Mouse (Mus musculus): ENCODE data around the gene Mpst. TPM values are rescaled to one million over a fixed set of nuclear protein-coding genes. Genes with fewer than 3 reads are reported as not detected.
A peak's percentile ranks its signal among the peaks of the same experiment; 100 is the strongest.

The Mpst gene
- total and polyA plus RNA-seq, 3 experiments = 38.6 to 86.7 TPM; not detected in 1

DNA sequence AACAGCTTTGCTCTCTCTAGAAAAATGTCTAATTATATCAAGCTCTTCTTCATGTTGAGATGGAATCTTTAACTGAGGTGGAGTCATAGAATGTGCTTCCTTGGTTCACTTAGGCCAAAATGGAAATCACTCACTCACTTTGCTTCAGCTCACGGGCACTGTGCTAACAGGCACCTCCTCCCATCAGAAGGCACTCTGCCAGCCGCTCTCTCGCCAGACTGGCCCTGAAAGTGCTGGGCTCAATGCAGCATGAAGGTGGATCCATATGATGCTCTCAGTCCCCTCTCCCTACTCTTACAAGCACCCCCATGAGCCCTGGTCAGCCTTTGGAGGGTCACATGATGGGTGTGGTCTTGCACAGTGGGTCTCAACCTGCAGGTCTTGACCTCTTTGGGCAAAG, 32.0 kb upstream of the Mpst start:
- Histone ChIP-seq H3K9ac (ENCODE audit: control insufficient read depth, low read depth, low read length, poor library complexity, severe bottlenecking) (no peak overlapping the region), H3K4me3 (ENCODE audit: control insufficient read depth in 1 of 2, insufficient read depth in 1 of 2, low read depth in 2 of 2, low read length in 2 of 2) (no peak overlapping the region), H3K9me3 (replicated peaks; ENCODE audit: insufficient read depth, low read length) (no peaks in the 10 kb centered on the region), H3K27ac (ENCODE audit: control insufficient read depth, low read depth, low read length) (no peak overlapping the region), H3K79me2 (ENCODE audit: control insufficient read depth, insufficient read depth, low read length, poor library complexity) (no peaks in the 10 kb centered on the region; the same call in 1 of the 2 replicates), H3K36me3 (ENCODE audit: control insufficient read depth in 1 of 2, insufficient read depth in 2 of 2, low read length in 2 of 2) (peaks cover 0 to 12% of the 10 kb centered on the region in 2 experiments; a peak in 2 of 4 replicates), H3K4me1 (ENCODE audit: control insufficient read depth in 1 of 2, insufficient read depth in 2 of 2, low read length in 2 of 2) (peaks cover 7 to 23% of the 10 kb centered on the region in 2 experiments), H3K27me3 (ENCODE audit: control insufficient read depth in 1 of 2, insufficient read depth in 2 of 2, low read length in 2 of 2) (no peaks in the 10 kb centered on the region)
- no peak for TF ChIP-seq HCFC1 (IDR thresholded peaks at IDR 0.05; ENCODE audit: low read depth, low read length)
- TF ChIP-seq CHD2 (IDR thresholded peaks at IDR 0.05; ENCODE audit: low read length) = no peak
- no peak for TF ChIP-seq MAX (IDR thresholded peaks at IDR 0.05; ENCODE audit: low read length)
- no peak for TF ChIP-seq NRF1 (IDR thresholded peaks at IDR 0.05; ENCODE audit: insufficient read depth, low read depth, low read length, poor library complexity, severe bottlenecking)
- no peak for DNase-seq (ENCODE audit: low read depth, low spot score)

DNA sequence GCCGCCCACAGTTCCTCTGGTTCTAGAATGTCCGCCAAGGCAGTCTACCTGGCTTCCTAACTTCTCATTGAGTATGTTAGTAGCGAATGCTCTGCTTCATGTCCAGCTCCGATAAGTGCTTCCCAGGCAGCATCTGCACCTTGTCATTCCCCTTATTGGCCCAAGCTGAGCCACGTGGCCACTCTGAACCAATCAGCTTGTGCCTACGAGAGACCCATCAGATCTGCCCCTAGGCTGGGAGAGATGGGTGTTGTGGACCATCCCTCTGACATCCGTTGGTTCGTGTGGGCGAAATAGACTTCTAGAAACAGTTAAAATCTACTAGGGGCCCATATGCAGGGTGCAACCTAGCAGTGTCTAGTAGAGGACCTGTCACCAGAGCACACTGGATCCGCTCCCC, 28.4 kb upstream of the Mpst start:
- H3K9ac ChIP-seq (ENCODE audit: control insufficient read depth, low read depth, low read length, poor library complexity, severe bottlenecking) = peak overlapping the region; percentile 63
- peaks cover 1 to 26% of the 10 kb centered on the region in 2 experiments; a peak in 3 of 4 replicates for H3K4me1 ChIP-seq (ENCODE audit: control insufficient read depth in 1 of 2, insufficient read depth in 2 of 2, low read length in 2 of 2)
- no peaks in the 10 kb centered on the region for H3K9me3 ChIP-seq (replicated peaks; ENCODE audit: insufficient read depth, low read length)
- H3K4me3 ChIP-seq (ENCODE audit: control insufficient read depth in 1 of 2, insufficient read depth in 1 of 2, low read depth in 2 of 2, low read length in 2 of 2) = peak overlapping the region; percentile 57 to 70
- peaks cover 0 to 7% of the 10 kb centered on the region in 2 experiments; a peak in 2 of 4 replicates for H3K36me3 ChIP-seq (ENCODE audit: control insufficient read depth in 1 of 2, insufficient read depth in 2 of 2, low read length in 2 of 2)
- peak; percentile 93 for DNase-seq (ENCODE audit: low read depth, low spot score)
- no peaks in the 10 kb centered on the region for H3K27me3 ChIP-seq (ENCODE audit: control insufficient read depth in 1 of 2, insufficient read depth in 2 of 2, low read length in 2 of 2)
- H3K79me2 ChIP-seq (ENCODE audit: control insufficient read depth, insufficient read depth, low read length, poor library complexity) = no peaks in the 10 kb centered on the region; the same call in 1 of the 2 replicates
- peak overlapping the region; percentile 89 for H3K27ac ChIP-seq (ENCODE audit: control insufficient read depth, low read depth, low read length)
- no peak for TF ChIP-seq ZMIZ1 (IDR thresholded peaks at IDR 0.05; ENCODE audit: low read depth, low read length)
- no peak for TF ChIP-seq ZC3H11A (IDR thresholded peaks at IDR 0.05; ENCODE audit: low read depth, low read length)
- peak; percentile 84 to 95 for TF ChIP-seq USF2 (IDR thresholded peaks at IDR 0.05; ENCODE audit: borderline replicate concordance in 1 of 2, insufficient read depth in 1 of 2, low read depth in 1 of 2, low read length in 2 of 2)
- no peak for TF ChIP-seq E2F4 (IDR thresholded peaks at IDR 0.05; ENCODE audit: borderline replicate concordance, low read depth, low read length)
- no peak for TF ChIP-seq BHLHE40 (IDR thresholded peaks at IDR 0.05; ENCODE audit: borderline replicate concordance, low read depth, low read length)
- TF ChIP-seq CTCF (IDR thresholded peaks at IDR 0.05 in 2 of 3, conservative IDR thresholded peaks at IDR 0.05 in 1 of 3; ENCODE audit: control insufficient read depth in 1 of 3, insufficient read depth in 1 of 3, low read depth in 2 of 3, low read length in 3 of 3, poor library complexity in 1 of 3, severe bottlenecking in 1 of 3) = no peak
- 0 out of 2 replicates have a peak, but pooled peaks have one; percentile 14 for TF ChIP-seq NRF1 (IDR thresholded peaks at IDR 0.05; ENCODE audit: insufficient read depth, low read depth, low read length, poor library complexity, severe bottlenecking)
- no peak for TF ChIP-seq JUND (IDR thresholded peaks at IDR 0.05; ENCODE audit: low read depth, low read length)
- TF ChIP-seq MYB (IDR thresholded peaks at IDR 0.05; ENCODE audit: low read depth, low read length) = 0 out of 2 replicates have a peak, but pooled peaks have one; percentile 33
- TF ChIP-seq GABPA (IDR thresholded peaks at IDR 0.05; ENCODE audit: low read depth, low read length) = no peak
- peak; percentile 70 for TF ChIP-seq NELFE (IDR thresholded peaks at IDR 0.05; ENCODE audit: low read depth, low read length)
- peak; percentile 41 for TF ChIP-seq TCF12 (IDR thresholded peaks at IDR 0.05; ENCODE audit: low read depth, low read length)
- TF ChIP-seq HCFC1 (IDR thresholded peaks at IDR 0.05; ENCODE audit: low read depth, low read length) = peak; percentile 61
- no peak; the same call in 1 of the 2 replicates for TF ChIP-seq SIN3A (IDR thresholded peaks at IDR 0.05; ENCODE audit: low read length)
- TF ChIP-seq KAT2A (conservative IDR thresholded peaks at IDR 0.05; ENCODE audit: low read depth, low read length) = no peak
- TF ChIP-seq ZNF384 (IDR thresholded peaks at IDR 0.05; ENCODE audit: low read depth, low read length) = no peak
- no peak for TF ChIP-seq CHD1 (IDR thresholded peaks at IDR 0.05; ENCODE audit: low read depth, low read length)
- TF ChIP-seq TBP (IDR thresholded peaks at IDR 0.05; ENCODE audit: low read depth, low read length) = peak; percentile 87
- TF ChIP-seq MAX (IDR thresholded peaks at IDR 0.05; ENCODE audit: low read length) = peak; percentile 98
- no peak for TF ChIP-seq TAL1 (IDR thresholded peaks at IDR 0.05; ENCODE audit: low read length)
- TF ChIP-seq GATA1 (IDR thresholded peaks at IDR 0.05; ENCODE audit: low read depth, low read length) = peak; percentile 51; the same call in 1 of the 2 replicates
- TF ChIP-seq MYC (IDR thresholded peaks at IDR 0.05; ENCODE audit: low read depth, low read length) = no peak
- TF ChIP-seq POLR2AphosphoS2 (IDR thresholded peaks at IDR 0.05; ENCODE audit: low read length) = no peak; the same call in 1 of the 2 replicates
- TF ChIP-seq RCOR1 (IDR thresholded peaks at IDR 0.05; ENCODE audit: low read depth, low read length) = peak; percentile 11; the same call in 1 of the 2 replicates
- TF ChIP-seq EP300 (IDR thresholded peaks at IDR 0.05; ENCODE audit: low read depth in 1 of 2, low read length in 2 of 2) = peak; percentile 41 to 58; a peak in 3 of 4 replicates
- TF ChIP-seq SMC3 (IDR thresholded peaks at IDR 0.05; ENCODE audit: low read depth, low read length) = no peak
- TF ChIP-seq POLR2AphosphoS5 (IDR thresholded peaks at IDR 0.05; ENCODE audit: borderline replicate concordance, low read depth, low read length) = no peak
- no peak for TF ChIP-seq ZKSCAN1 (IDR thresholded peaks at IDR 0.05; ENCODE audit: low read depth, low read length)
- TF ChIP-seq CHD2 (IDR thresholded peaks at IDR 0.05; ENCODE audit: low read length) = no peak
- no peak for TF ChIP-seq UBTF (IDR thresholded peaks at IDR 0.05; ENCODE audit: borderline replicate concordance, insufficient read depth, low read depth, low read length)
